26 mouse cellular contexts compared by ENCODE assay signal in genomic region chr4:139156538-139156937, GRCm38 (mm10).
"Had no signal": no experiment of that assay in that cellular context is flagged by ENCODE, and none has a peak within 500 bp of the region (broad histone marks: within the 10 kb centered on the region; RNA-seq: fewer than 3 reads in every experiment).

No protein-coding gene starts in this region.

- H3K4me3 ChIP-seq: embryonic facial prominence, embryonic 10.5 days; embryonic facial prominence, embryonic 12.5 days; embryonic facial prominence, embryonic 13.5 days; embryonic facial prominence, embryonic 15.5 days; erythroblast, embryonic 14.5 days; forebrain, embryonic 10.5 days; forebrain, embryonic 12.5 days; forebrain, embryonic 13.5 days; forebrain, embryonic 15.5 days; gastrocnemius, adult 2 months; heart, adult 2 months had no signal

- DNase-seq: cerebellum, adult 8-10 months; cerebellum, adult 9-10 months; cerebellum, adult 9-11 months; cerebellum, postnatal 10 days; cerebellum, postnatal 14 days; cerebellum, postnatal 25 days; cerebellum, postnatal 36 days; embryo, embryonic 11 days; forebrain, postnatal 0 days; gastrocnemius, adult 2 months; gastrocnemius, postnatal 10 days; gastrocnemius, postnatal 14 days; gastrocnemius, postnatal 25 days; gastrocnemius, postnatal 36 days; heart, adult 2 months had no signal

- H3K9me3 ChIP-seq: embryonic facial prominence, embryonic 10.5 days; embryonic facial prominence, embryonic 12.5 days; embryonic facial prominence, embryonic 13.5 days; embryonic facial prominence, embryonic 15.5 days; forebrain, embryonic 12.5 days; forebrain, embryonic 13.5 days; forebrain, embryonic 15.5 days had no signal

- H3K4me1 ChIP-seq: embryonic facial prominence, embryonic 10.5 days; embryonic facial prominence, embryonic 12.5 days; embryonic facial prominence, embryonic 13.5 days; forebrain, embryonic 10.5 days; forebrain, embryonic 12.5 days; forebrain, embryonic 13.5 days; forebrain, embryonic 15.5 days had no signal

- H3K36me3 ChIP-seq: embryonic facial prominence, embryonic 10.5 days; embryonic facial prominence, embryonic 12.5 days; embryonic facial prominence, embryonic 13.5 days; embryonic facial prominence, embryonic 15.5 days; forebrain, embryonic 10.5 days; forebrain, embryonic 12.5 days; forebrain, embryonic 15.5 days had no signal

- H3K27me3 ChIP-seq: embryonic facial prominence, embryonic 12.5 days; embryonic facial prominence, embryonic 13.5 days; embryonic facial prominence, embryonic 15.5 days; forebrain, embryonic 12.5 days; forebrain, embryonic 13.5 days; forebrain, embryonic 15.5 days had no signal

- H3K27ac ChIP-seq: embryonic facial prominence, embryonic 10.5 days; embryonic facial prominence, embryonic 12.5 days; embryonic facial prominence, embryonic 13.5 days; embryonic facial prominence, embryonic 15.5 days; forebrain, embryonic 10.5 days; forebrain, embryonic 12.5 days; forebrain, embryonic 13.5 days; forebrain, embryonic 15.5 days; gastrocnemius, adult 2 months; heart, adult 2 months had no signal

- ATAC-seq: forebrain, embryonic 13.5 days; forebrain, embryonic 14.5 days; forebrain, embryonic 15.5 days; forebrain, embryonic 16.5 days; forebrain, postnatal 0 days had no signal
